Mouse (Mus musculus) liver, embryonic 16.5 days (tissue): ENCODE results near the gene Flywch1. TPM values are rescaled to one million over a fixed set of nuclear protein-coding genes. Genes with fewer than 3 reads are reported as not detected.

Experiments used
- ATAC-seq: fragments of 200-750 bp; cut with Nextera tagmentation; 2 replicates; pipeline ENCODE4 v1.8.0; 2017; ENCODE audit warnings: low read depth, mild to moderate bottlenecking, moderate number of reproducible peaks, moderate library complexity
- H3K27ac ChIP-seq: fragments of 300-500 bp; sonication (generic); 2 replicates; pipeline ENCODE4 v1.5.1; 2014; ENCODE audit warnings: mild to moderate bottlenecking, low read length
- H3K27me3 ChIP-seq: fragments of 300-500 bp; sonication (generic); 2 replicates; pipeline ENCODE4 v1.6.1; 2014; ENCODE audit warnings: low read depth, low read length, mixed read lengths; ENCODE audit not compliant: control insufficient read depth, insufficient read depth
- H3K36me3 ChIP-seq: fragments of 300-500 bp; sonication (generic); 2 replicates; pipeline ENCODE4 v1.6.1; 2014; ENCODE audit warnings: mild to moderate bottlenecking; ENCODE audit not compliant: control insufficient read depth, insufficient read depth
- H3K4me1 ChIP-seq: fragments of 300-500 bp; sonication (generic); 2 replicates; pipeline ENCODE4 v1.6.1; 2014; ENCODE audit warnings: low read depth, low read length, mixed read lengths; ENCODE audit not compliant: control insufficient read depth
- H3K4me2 ChIP-seq: fragments of 300-500 bp; sonication (generic); 2 replicates; pipeline ENCODE4 v1.6.1; 2014; ENCODE audit warnings: low read depth, low read length, mixed read lengths
- H3K4me3 ChIP-seq: fragments of 300-500 bp; sonication (generic); 2 replicates; pipeline ENCODE4 v1.5.1; 2014; ENCODE audit warnings: low read depth, mild to moderate bottlenecking, low read length
- H3K9ac ChIP-seq: fragments of 300-500 bp; sonication (generic); 2 replicates; pipeline ENCODE4 v1.6.1; 2014; ENCODE audit warnings: low read depth, low read length
- H3K9me3 ChIP-seq: fragments of 300-500 bp; sonication (generic); replicated peaks from 2 replicates; pipeline ENCODE4 v1.6.1; 2016; ENCODE audit warnings: low read length; ENCODE audit not compliant: control insufficient read depth
- WGBS: fragments of 180-500 bp; shearing (Covaris S2); extraction: QIAGEN DNeasy Blood & Tissue Kit; methylation state at CpG from one replicate; pipeline ENCODE4 v1.1.7; 2014; ENCODE audit not compliant: insufficient replicate concordance; 5-methylcytosine and 5-hydroxymethylcytosine counted together
- polyA plus RNA-seq: library from polyadenylated mRNA; unstranded; fragments of >200 nt; fragmentation: Nextera tagmentation; extraction: Ambion mirVana; gene quantifications from 2 replicates; pipeline ENCODE4 v1.2.1, GENCODE M21; 2015

The Flywch1 gene
- 8.6 and 10.6 TPM in 2 replicates for polyA plus RNA-seq

- 3% methylated on average over 56 of the region's 58 CpGs for WGBS
- ATAC-seq, result peak; percentile 99
- Histone ChIP-seq H3K4me3 (peak within 1 kb of the TSS; percentile 95), H3K9ac (peak within 1 kb of the TSS; percentile 97), H3K27me3 (no peaks in the 10 kb centered on the region), H3K9me3 (no peaks in the 10 kb centered on the region), H3K4me2 (peak within 1 kb of the TSS; percentile 89), H3K27ac (peak within 1 kb of the TSS; percentile 75), H3K36me3 (no peaks in the 10 kb centered on the region), H3K4me1 (peaks cover 9% of the 10 kb centered on the region)
Measured at GRCm38 (mm10) chr17:23771284-23772218, at the start of gene Flywch1. Flywch1 (minus strand) TSS chr17:23771602.

- no peaks in the 10 kb centered on the region for H3K27me3 ChIP-seq
- H3K4me3 ChIP-seq, result no peak overlapping the region
- no peaks in the 10 kb centered on the region for H3K4me1 ChIP-seq
- H3K36me3 ChIP-seq, result peaks cover 92% of the 10 kb centered on the region
- no peak overlapping the region for H3K27ac ChIP-seq
- peaks cover 30% of the 10 kb centered on the region for H3K9me3 ChIP-seq
- H3K9ac ChIP-seq, result no peak overlapping the region
- H3K4me2 ChIP-seq, result no peak overlapping the region
- WGBS, result 90% methylated on average over 5 of the region's 5 CpGs
- no peak for ATAC-seq
Measured at GRCm38 (mm10) chr17:23820731-23821130, 49.3 kb upstream of the Flywch1 start.

- peaks cover 36% of the 10 kb centered on the region for H3K9me3 ChIP-seq
- H3K4me2 ChIP-seq, result no peak overlapping the region
- no peak overlapping the region for H3K27ac ChIP-seq
- WGBS, result 96% methylated on average over 25 of the region's 25 CpGs
- no peak overlapping the region for H3K4me3 ChIP-seq
- H3K36me3 ChIP-seq, result peaks cover 94% of the 10 kb centered on the region
- H3K27me3 ChIP-seq, result no peaks in the 10 kb centered on the region
- no peak for ATAC-seq
- no peaks in the 10 kb centered on the region for H3K4me1 ChIP-seq
- no peak overlapping the region for H3K9ac ChIP-seq
Measured at GRCm38 (mm10) chr17:23819235-23819634, 47.8 kb upstream of the Flywch1 start.

GRCm38 (mm10) chr17:23818579-23818978 is 47.2 kb upstream of the Flywch1 start:
- no peak overlapping the region for H3K4me2 ChIP-seq
- 97% methylated on average over 8 of the region's 8 CpGs for WGBS
- ATAC-seq, result no peak

GRCm38 (mm10) chr17:23815641-23816040 is 44.2 kb upstream of the Flywch1 start:
- Histone ChIP-seq H3K27me3 (no peaks in the 10 kb centered on the region), H3K27ac (no peak overlapping the region), H3K9ac (no peak overlapping the region), H3K4me3 (no peak overlapping the region), H3K4me1 (no peaks in the 10 kb centered on the region), H3K9me3 (peaks cover 36% of the 10 kb centered on the region), H3K36me3 (peaks cover 94% of the 10 kb centered on the region), H3K4me2 (no peak overlapping the region)
- WGBS, result 98% methylated on average over 16 of the region's 16 CpGs
- ATAC-seq, result no peak

More at GRCm38 (mm10) chr17:23818579-23818978, 47.2 kb upstream of the Flywch1 start:
- Histone ChIP-seq H3K36me3 (peaks cover 95% of the 10 kb centered on the region), H3K27ac (no peak overlapping the region), H3K4me3 (no peak overlapping the region), H3K9ac (no peak overlapping the region), H3K27me3 (no peaks in the 10 kb centered on the region), H3K9me3 (peaks cover 36% of the 10 kb centered on the region), H3K4me1 (no peaks in the 10 kb centered on the region)

GRCm38 (mm10) chr17:23807918-23808317 is 36.5 kb upstream of the Flywch1 start:
- Histone ChIP-seq H3K4me3 (no peak overlapping the region), H3K36me3 (peaks cover 59% of the 10 kb centered on the region), H3K4me1 (peaks cover 21% of the 10 kb centered on the region), H3K27me3 (no peaks in the 10 kb centered on the region), H3K4me2 (no peak overlapping the region), H3K9ac (no peak overlapping the region), H3K27ac (no peak overlapping the region), H3K9me3 (no peaks in the 10 kb centered on the region)
- ATAC-seq, result no peak
- WGBS, result 86% methylated on average over 3 of the region's 3 CpGs

GRCm38 (mm10) chr17:23806867-23807266 is 35.5 kb upstream of the Flywch1 start:
- Histone ChIP-seq H3K27ac (no peak overlapping the region), H3K27me3 (no peaks in the 10 kb centered on the region), H3K36me3 (peaks cover 49% of the 10 kb centered on the region), H3K9me3 (no peaks in the 10 kb centered on the region), H3K9ac (no peak overlapping the region), H3K4me3 (no peak overlapping the region), H3K4me2 (no peak overlapping the region), H3K4me1 (peaks cover 21% of the 10 kb centered on the region)
- 81% methylated on average over 25 of the region's 25 CpGs for WGBS
- ATAC-seq, result no peak

GRCm38 (mm10) chr17:23804426-23805085 is 33.2 kb upstream of the Flywch1 start:
- 1% methylated on average over 8 of the region's 8 CpGs for WGBS

More at GRCm38 (mm10) chr17:23804426-23805085, 33.2 kb upstream of the Flywch1 start:
- H3K4me1 ChIP-seq, result peaks cover 24% of the 10 kb centered on the region
- H3K4me3 ChIP-seq, result peak overlapping the region; percentile 99
- H3K9me3 ChIP-seq, result no peaks in the 10 kb centered on the region
- peaks cover 28% of the 10 kb centered on the region for H3K36me3 ChIP-seq
- H3K9ac ChIP-seq, result peak overlapping the region; percentile 99
- peak overlapping the region; percentile 99 for H3K27ac ChIP-seq
- ATAC-seq, result no peak
- H3K4me2 ChIP-seq, result peak overlapping the region; percentile 88
- H3K27me3 ChIP-seq, result no peaks in the 10 kb centered on the region
